Mouse (Mus musculus) embryo, embryonic 10.5 days (tissue): ENCODE data around the gene Sema3e.
A peak's percentile ranks its signal among the peaks of the same experiment; 100 is the strongest.

Source experiments
- DNase-seq: peaks from one replicate; pipeline ENCODE4 v3.0.0-alpha.2; 2015; ENCODE audit warnings: low spot score

Sema3e gene

GRCm38 (mm10) chr5:14216211-14216610 is 191.1 kb downstream of the Sema3e start:
- DNase-seq = no peak

- peak; percentile 61 for DNase-seq
Measured at GRCm38 (mm10) chr5:14218677-14219076, 193.6 kb downstream of the Sema3e start.

- no peak for DNase-seq
Measured at GRCm38 (mm10) chr5:14224509-14224908, 199.4 kb downstream of the Sema3e start.

- no peak for DNase-seq
Measured at GRCm38 (mm10) chr5:14231027-14231426, 206.0 kb downstream of the Sema3e start.

GRCm38 (mm10) chr5:14252583-14252982 is 227.5 kb downstream of the Sema3e start:
- peak; percentile 59 for DNase-seq

GRCm38 (mm10) chr5:14253328-14253727 is 228.3 kb downstream of the Sema3e start:
- DNase-seq = peak; percentile 72

- DNase-seq = no peak
Measured at GRCm38 (mm10) chr5:14260156-14260555, 235.1 kb downstream of the Sema3e start.

- DNase-seq = no peak
Measured at GRCm38 (mm10) chr5:14267400-14267799, 242.3 kb downstream of the Sema3e start.
